Mouse (Mus musculus) frontal cortex, adult (tissue): ENCODE results near the gene Pml.

Experiments used
- ATAC-seq: cut with Nextera tagmentation; 2 replicates; pipeline ENCODE4 v1.9.2; 2017; ENCODE audit warnings: mild to moderate bottlenecking, moderate library complexity, mixed read lengths; ENCODE audit not compliant: low TSS enrichment

Gene Pml

GRCm38 (mm10) chr9:58234502-58235015 lies 15.0 kb downstream of the Pml start:
- no peak for ATAC-seq

- no peak for ATAC-seq
Measured at GRCm38 (mm10) chr9:58232374-58232773, 17.2 kb downstream of the Pml start.

GRCm38 (mm10) chr9:58231746-58232145 lies 17.8 kb downstream of the Pml start:
- no peak for ATAC-seq

- no peak for ATAC-seq
Measured at GRCm38 (mm10) chr9:58228777-58229466, 20.7 kb downstream of the Pml start.

- peak; percentile 41; the same call in 1 of the 2 replicates for ATAC-seq
Measured at GRCm38 (mm10) chr9:58225915-58226913, 23.4 kb downstream of the Pml start.

GRCm38 (mm10) chr9:58224356-58224755 lies 25.2 kb downstream of the Pml start:
- ATAC-seq, result no peak

- ATAC-seq, result 0 out of 2 replicates have a peak, but pooled peaks have one; percentile 28
Measured at GRCm38 (mm10) chr9:58220218-58220903, 29.2 kb downstream of the Pml start.

- no peak for ATAC-seq
Measured at GRCm38 (mm10) chr9:58218539-58218938, 31.0 kb downstream of the Pml start.

- 0 out of 2 replicates have a peak, but pooled peaks have one; percentile 71 for ATAC-seq
Measured at GRCm38 (mm10) chr9:58216402-58216801, 33.2 kb downstream of the Pml start.

- no peak for ATAC-seq
Measured at GRCm38 (mm10) chr9:58214519-58215180, 34.9 kb downstream of the Pml start.

GRCm38 (mm10) chr9:58213865-58214264 lies 35.7 kb downstream of the Pml start:
- ATAC-seq, result no peak

- no peak for ATAC-seq
Measured at GRCm38 (mm10) chr9:58213377-58213776, 36.2 kb downstream of the Pml start.

GRCm38 (mm10) chr9:58210304-58210627 lies 39.3 kb downstream of the Pml start:
- ATAC-seq, result no peak

GRCm38 (mm10) chr9:58209462-58210303 lies 39.9 kb downstream of the Pml start:
- ATAC-seq, result peak; percentile 85

- ATAC-seq, result no peak
Measured at GRCm38 (mm10) chr9:58206013-58206412, 43.6 kb downstream of the Pml start.

- 0 out of 2 replicates have a peak, but pooled peaks have one; percentile 22 for ATAC-seq
Measured at GRCm38 (mm10) chr9:58204448-58205000, 45.1 kb downstream of the Pml start.

- ATAC-seq, result no peak
Measured at GRCm38 (mm10) chr9:58203516-58204447, 45.8 kb downstream of the Pml start, which contains the start of the genes Islr and Islr2. Islr (minus strand) TSS chr9:58204306. Islr2 (minus strand) TSS chr9:58204319.

GRCm38 (mm10) chr9:58202676-58203453 lies 46.7 kb downstream of the Pml start:
- peak; percentile 32 for ATAC-seq
